Mouse (Mus musculus): ENCODE data around the gene Il10ra.

DNA sequence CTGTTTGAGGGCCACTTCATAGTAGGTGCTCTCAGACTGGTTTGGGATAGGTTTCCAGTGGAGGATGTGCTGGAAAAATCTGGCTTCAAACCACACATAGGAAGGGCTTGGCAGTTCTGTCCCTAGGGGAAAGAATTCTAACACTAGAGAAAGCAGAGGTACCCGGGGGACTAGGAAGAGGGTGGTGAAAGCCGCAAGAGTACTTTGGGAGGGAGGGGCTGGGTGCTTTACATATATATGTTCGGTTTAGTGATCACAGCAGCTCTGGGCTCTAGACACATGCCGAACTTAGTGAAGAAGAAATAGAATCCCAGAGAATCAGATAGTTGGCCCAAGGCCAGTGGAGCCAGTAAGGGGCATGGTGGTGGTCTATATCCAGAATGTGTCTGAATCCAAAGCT, 1.9 kb downstream of the Il10ra start:
- TF ChIP-seq POLR2A (IDR thresholded peaks at IDR 0.05; ENCODE audit: extremely low read depth, insufficient read depth, low read length) (no peak), CTCF (IDR thresholded peaks at IDR 0.05; ENCODE audit: extremely low read depth, insufficient read depth, low read length) (no peak)
